Mouse (Mus musculus) E14TG2a.4 (cell line): ENCODE results near the gene Slc4a8.

Experiments used
- CTCF ChIP-seq: conservative IDR thresholded peaks from 2 replicates; pipeline ENCODE4 v1.5.1; 2014; ENCODE audit warnings: low read length
- POU5F1 ChIP-seq: IDR thresholded peaks from 2 replicates; pipeline ENCODE4 v1.6.1; 2014; ENCODE audit warnings: low read length, borderline replicate concordance

DNA sequence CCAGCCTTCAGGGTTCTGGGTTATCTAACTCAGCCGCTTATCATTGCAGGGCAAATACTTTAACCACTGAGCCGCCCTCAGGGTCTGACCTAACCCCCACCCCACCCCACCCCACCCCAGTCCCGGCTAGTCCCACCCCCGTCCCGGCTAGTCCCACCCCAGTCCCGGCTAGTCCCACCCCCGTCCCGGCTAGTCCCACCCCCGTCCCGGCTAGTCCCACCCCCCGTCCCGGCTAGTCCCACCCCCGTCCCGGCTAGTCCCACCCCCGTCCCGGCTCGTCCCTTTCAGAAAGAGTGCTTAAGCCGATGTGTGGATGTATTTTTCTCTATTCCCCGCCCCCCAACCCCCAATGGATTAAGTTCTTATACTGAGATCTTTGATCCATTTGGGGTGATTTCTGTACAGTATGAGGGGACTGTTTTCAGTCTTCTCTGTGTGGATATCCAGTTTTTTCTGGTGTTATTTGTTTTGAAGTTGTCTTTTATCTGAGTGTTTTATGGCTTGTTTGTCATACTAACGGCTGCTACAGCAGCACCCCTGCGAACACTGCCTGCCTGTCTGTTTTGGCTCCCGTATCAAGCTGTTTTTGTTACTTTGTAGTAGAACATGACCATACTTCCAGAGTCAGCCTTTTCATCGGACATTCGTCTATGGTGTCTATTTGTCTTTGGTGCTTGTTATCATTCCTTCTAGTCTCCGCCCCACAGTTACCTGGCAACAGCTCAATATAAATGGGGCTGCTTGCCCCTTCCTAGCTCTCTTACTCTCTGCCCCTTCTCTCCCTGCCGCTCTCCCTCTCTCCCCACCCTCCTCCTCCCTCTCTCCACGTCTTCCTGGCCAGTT is 14.2 kb upstream of the Slc4a8 start:
- no peak for TF ChIP-seq CTCF
- TF ChIP-seq POU5F1 = no peak
